Mouse (Mus musculus) bone marrow macrophage, adult 2 months (primary cell): ENCODE measurements at regions not wholly inside any gene's neighbourhood (a gene's known extent, or its start where the extent isn't known, plus 50 kb on each side); places are given as distances from the start of the nearest gene placed in this dataset.

Experiments
- H3K27ac ChIP-seq: 2 replicates; pipeline ENCODE4 v1.5.1; 2012; ENCODE audit warnings: low read depth, low read length; ENCODE audit not compliant: insufficient read depth
- H3K4me1 ChIP-seq: 2 replicates; pipeline ENCODE4 v1.6.1; 2012; ENCODE audit warnings: low read length; ENCODE audit not compliant: control insufficient read depth, insufficient read depth
- H3K4me3 ChIP-seq: 2 replicates; pipeline ENCODE4 v1.5.1; 2012; ENCODE audit warnings: mild to moderate bottlenecking, low read length, moderate library complexity; ENCODE audit not compliant: insufficient read depth
- CTCF ChIP-seq: IDR thresholded peaks from 2 replicates; pipeline ENCODE4 v1.5.1; 2012; ENCODE audit warnings: low read depth, mild to moderate bottlenecking, low read length, moderate library complexity
- POLR2A ChIP-seq: IDR thresholded peaks from 2 replicates; pipeline ENCODE4 v1.6.1; 2012; ENCODE audit warnings: mild to moderate bottlenecking, low read depth, low read length, borderline replicate concordance

GRCm38 (mm10) chr14:120172844-120173243, 102.6 kb upstream of the Mbnl2 start:
- no peak overlapping the region for H3K4me3 ChIP-seq
- no peak for TF ChIP-seq CTCF
- no peak for TF ChIP-seq POLR2A
- peaks cover 3% of the 10 kb centered on the region; the same call in 1 of the 2 replicates for H3K4me1 ChIP-seq
- no peak overlapping the region for H3K27ac ChIP-seq

DNA sequence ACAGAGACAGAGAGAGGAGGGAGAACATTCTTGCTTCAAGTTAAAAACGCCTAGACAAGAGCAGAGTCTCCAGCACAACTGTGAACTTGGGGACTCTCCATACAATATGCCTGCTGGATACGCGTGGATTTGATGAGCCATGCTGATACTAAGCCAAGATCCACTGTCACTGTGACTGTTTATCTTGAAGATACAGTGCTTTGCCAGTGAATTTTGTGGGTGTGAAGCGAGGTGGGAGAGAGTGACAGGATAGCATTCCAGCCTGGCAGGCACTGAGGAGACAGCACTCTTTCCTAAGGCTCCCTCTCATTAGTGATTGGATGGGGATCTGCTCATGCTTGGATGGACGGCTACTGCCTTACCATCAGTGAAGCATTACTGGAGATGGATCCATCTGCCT, 100.9 kb upstream of the Mbnl2 start:
- peaks cover 3% of the 10 kb centered on the region; the same call in 1 of the 2 replicates for H3K4me1 ChIP-seq
- no peak for TF ChIP-seq CTCF
- no peak for TF ChIP-seq POLR2A
- H3K27ac ChIP-seq, result no peak overlapping the region
- no peak overlapping the region for H3K4me3 ChIP-seq

GRCm38 (mm10) chr14:120195218-120195617, 80.3 kb upstream of the Mbnl2 start:
- no peak overlapping the region for H3K27ac ChIP-seq
- H3K4me3 ChIP-seq, result no peak overlapping the region
- TF ChIP-seq CTCF, result no peak
- no peak for TF ChIP-seq POLR2A
- no peaks in the 10 kb centered on the region for H3K4me1 ChIP-seq

DNA sequence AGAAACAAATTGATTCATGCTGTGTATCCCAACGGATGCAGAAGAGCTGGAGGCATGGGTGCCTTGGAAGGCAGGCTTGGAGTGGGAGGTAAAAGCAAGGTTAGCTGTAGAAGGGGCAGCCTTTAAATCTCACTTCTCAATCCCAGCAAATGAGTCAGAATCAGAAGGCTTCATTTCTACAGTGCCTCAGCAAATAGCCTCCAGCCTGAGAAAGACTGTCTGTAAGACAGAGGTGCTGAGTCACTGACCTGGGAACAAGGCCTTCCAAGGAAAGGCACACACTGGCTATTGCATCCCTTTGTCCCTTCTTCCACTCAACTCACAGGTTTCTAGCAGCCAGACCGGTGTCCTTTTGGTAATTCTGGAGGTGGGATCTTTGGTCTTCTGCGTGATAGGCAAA, 63.7 kb upstream of the Mbnl2 start:
- H3K4me3 ChIP-seq, result no peak overlapping the region
- TF ChIP-seq POLR2A, result no peak
- no peaks in the 10 kb centered on the region for H3K4me1 ChIP-seq
- H3K27ac ChIP-seq, result no peak overlapping the region

DNA sequence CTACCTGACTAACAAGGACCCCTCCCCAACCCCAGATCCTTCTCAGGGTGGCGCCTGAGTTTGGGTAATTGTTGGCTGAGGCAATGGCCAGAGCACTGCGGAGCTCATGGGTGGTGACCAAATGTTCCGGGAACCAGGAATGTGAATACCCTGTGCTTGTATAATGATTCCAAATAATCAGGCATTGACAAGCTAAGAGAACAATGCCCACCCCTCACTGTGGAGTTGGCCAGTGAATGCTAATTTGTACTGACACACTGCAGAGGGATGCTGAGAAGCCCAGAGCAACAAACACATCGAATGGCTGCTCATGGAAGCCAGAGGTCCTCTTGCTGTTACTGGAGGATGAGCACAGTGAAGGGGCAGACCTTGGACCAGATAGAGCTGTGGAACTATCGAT, 62.8 kb upstream of the Mbnl2 start:
- no peaks in the 10 kb centered on the region for H3K4me1 ChIP-seq
- no peak overlapping the region for H3K27ac ChIP-seq
- TF ChIP-seq POLR2A (no peak), CTCF (no peak)
- H3K4me3 ChIP-seq, result no peak overlapping the region

DNA sequence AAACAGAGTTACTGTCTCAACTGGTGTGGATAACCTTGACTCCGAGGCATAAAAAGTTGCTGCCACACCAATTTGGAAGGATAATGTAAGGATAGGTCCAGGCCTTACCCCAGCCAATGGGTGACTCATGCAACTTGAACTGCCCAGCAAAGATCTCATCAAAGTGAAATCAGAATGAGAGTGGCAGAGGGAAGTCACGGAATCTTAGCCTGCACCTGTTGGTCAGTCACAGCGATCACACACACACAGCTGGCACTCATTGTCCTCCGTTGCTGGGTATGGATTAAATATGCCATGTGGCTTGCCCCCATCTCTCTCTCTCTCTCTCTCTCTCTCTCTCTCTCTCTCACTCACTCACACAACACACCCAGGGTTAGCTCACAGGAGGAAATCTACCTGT, 56.2 kb upstream of the Mbnl2 start:
- Histone ChIP-seq H3K4me1 (no peaks in the 10 kb centered on the region), H3K27ac (no peak overlapping the region), H3K4me3 (no peak overlapping the region)
- TF ChIP-seq POLR2A (no peak), CTCF (no peak)

DNA sequence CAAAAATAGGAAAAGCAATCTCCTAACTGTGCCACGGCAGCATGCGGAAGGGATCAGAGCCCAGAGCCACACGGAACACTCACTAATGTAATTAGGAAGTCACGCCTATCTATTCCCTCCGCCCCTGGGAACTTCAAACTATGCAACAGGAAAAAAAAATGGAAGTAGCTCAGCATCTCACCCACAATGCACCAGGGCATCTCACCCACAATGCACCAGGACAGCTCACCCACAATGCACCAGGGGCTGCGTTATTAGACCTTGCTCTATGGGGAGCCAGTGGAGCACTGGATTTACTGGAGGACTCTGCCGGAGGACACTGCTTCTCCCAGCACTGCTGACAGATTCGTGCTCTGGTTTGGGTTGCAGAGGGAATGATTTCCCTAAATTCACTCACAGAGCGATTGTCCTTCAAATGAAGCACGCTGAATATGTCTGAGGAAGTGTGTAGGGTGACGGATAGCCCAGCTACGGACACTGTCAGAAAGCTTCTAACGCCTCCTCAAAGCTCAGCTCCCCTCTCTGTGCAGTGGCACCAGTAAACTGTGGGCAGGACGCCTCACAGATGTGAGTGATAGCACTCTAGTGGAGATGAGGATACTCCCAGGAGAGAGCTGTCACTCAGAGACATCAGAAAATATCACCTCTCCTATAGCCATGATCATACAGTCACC, 51.8 kb upstream of the Mbnl2 start:
- TF ChIP-seq POLR2A (no peak), CTCF (no peak)
- H3K4me3 ChIP-seq, result no peak overlapping the region

DNA sequence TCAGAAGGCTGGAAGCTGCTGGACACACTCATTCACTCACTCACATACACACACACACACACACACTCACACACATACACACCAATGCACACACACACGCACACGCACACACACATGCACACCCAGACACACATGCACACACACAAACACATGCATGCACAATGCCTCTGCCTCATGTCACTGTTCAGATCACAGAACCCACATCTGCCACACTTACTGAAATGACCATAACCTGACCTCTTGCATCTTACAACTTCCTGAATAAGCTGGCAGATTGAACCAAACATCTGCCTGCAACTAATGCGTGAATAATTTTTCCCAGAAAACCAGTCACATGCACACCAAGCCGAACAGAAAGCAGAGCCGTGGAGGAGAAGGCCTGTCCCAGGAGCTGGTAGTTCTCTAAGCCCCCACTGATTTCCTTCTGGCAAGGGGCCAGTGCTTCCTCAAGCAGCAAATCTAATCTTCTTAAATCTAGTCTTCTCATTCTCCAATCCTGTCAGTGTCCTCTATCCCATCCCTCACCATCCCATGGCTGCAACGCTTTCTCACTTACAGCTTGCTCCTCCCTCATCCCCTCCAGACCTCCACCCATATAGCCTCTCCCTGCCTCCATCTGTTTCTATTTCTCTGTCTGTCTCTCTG, 51.1 kb upstream of the Mbnl2 start:
- TF ChIP-seq CTCF, result no peak
- H3K4me1 ChIP-seq, result no peaks in the 10 kb centered on the region
- H3K4me3 ChIP-seq, result no peak overlapping the region
- no peak overlapping the region for H3K27ac ChIP-seq

More for the DNA sequence above, 51.8 kb upstream of the Mbnl2 start:
- Histone ChIP-seq H3K27ac (no peak overlapping the region), H3K4me1 (no peaks in the 10 kb centered on the region)

- H3K4me3 ChIP-seq, result no peak overlapping the region
- H3K4me1 ChIP-seq, result no peaks in the 10 kb centered on the region
- TF ChIP-seq CTCF (no peak), POLR2A (no peak)
- H3K27ac ChIP-seq, result no peak overlapping the region
These were observed 49.8 kb upstream of the Mbnl2 start for GRCm38 (mm10) chr14:120225657-120226056.
